Mouse (Mus musculus): Measurements from ENCODE around the gene Rragd. TPM values are rescaled to one million over a fixed set of nuclear protein-coding genes. Genes with fewer than 3 reads are reported as not detected.
"Not testable (repeated sequence)": the region's sequence is repeated elsewhere in the genome, so short reads cannot be mapped to it uniquely, and the experiment has no call there.

Rragd gene
- polyA plus RNA-seq, 1 experiment = 14.9 TPM

GRCm38 (mm10) chr4:32950356-32951034 lies 32.3 kb upstream of the Rragd start, which contains the start of gene Ankrd6:
TSS of gene Ankrd6 (minus strand) at chr4:32950841.
- peak; percentile 69; the same call in 1 of the 2 replicates for TF ChIP-seq CTCF (IDR thresholded peaks at IDR 0.05; ENCODE audit: extremely low read depth, insufficient read length, insufficient replicate concordance, low read depth, low read length)
- peak; percentile 20; the same call in 1 of the 2 replicates for TF ChIP-seq POLR2A (IDR thresholded peaks at IDR 0.05; ENCODE audit: low read depth, low read length)
- Histone ChIP-seq H3K36me3 (ENCODE audit: control insufficient read depth, insufficient read depth, low read length) (no peaks in the 10 kb centered on the region), H3K4me3 (ENCODE audit: low read depth, low read length) (peak within 1 kb of the TSS; percentile 72), H3K4me1 (ENCODE audit: control insufficient read depth, insufficient read depth, insufficient read length, low read length) (peaks cover 6% of the 10 kb centered on the region; the same call in 1 of the 2 replicates), H3K27me3 (ENCODE audit: control insufficient read depth, insufficient read depth, low read length) (0 out of 2 replicates have a peak, but pooled peaks cover 7% of the 10 kb centered on the region), H3K27ac (ENCODE audit: insufficient read depth, low read depth, low read length) (no peak within 1 kb of the TSS)
- WGBS = under 1% methylated on average over 66 of the region's 66 CpGs

- Histone ChIP-seq H3K27ac (ENCODE audit: insufficient read depth, low read depth, low read length) (no peak overlapping the region), H3K4me3 (ENCODE audit: low read depth, low read length) (peak overlapping the region; percentile 72), H3K36me3 (ENCODE audit: control insufficient read depth, insufficient read depth, low read length) (no peaks in the 10 kb centered on the region), H3K27me3 (ENCODE audit: control insufficient read depth, insufficient read depth, low read length) (0 out of 2 replicates have a peak, but pooled peaks cover 7% of the 10 kb centered on the region), H3K4me1 (ENCODE audit: control insufficient read depth, insufficient read depth, insufficient read length, low read length) (peaks cover 6% of the 10 kb centered on the region; the same call in 1 of the 2 replicates)
- no peak for TF ChIP-seq POLR2A (IDR thresholded peaks at IDR 0.05; ENCODE audit: low read depth, low read length)
- WGBS = 3% methylated on average over 34 of the region's 34 CpGs
Measured at GRCm38 (mm10) chr4:32951035-32951940, 31.5 kb upstream of the Rragd start.

- H3K4me1 ChIP-seq (ENCODE audit: control insufficient read depth, insufficient read depth, insufficient read length, low read length) = peaks cover 6% of the 10 kb centered on the region; the same call in 1 of the 2 replicates
- 22% methylated on average over 7 of the region's 7 CpGs for WGBS
- 0 out of 2 replicates have a peak, but pooled peaks cover 7% of the 10 kb centered on the region for H3K27me3 ChIP-seq (ENCODE audit: control insufficient read depth, insufficient read depth, low read length)
- H3K36me3 ChIP-seq (ENCODE audit: control insufficient read depth, insufficient read depth, low read length) = no peaks in the 10 kb centered on the region
- no peak overlapping the region for H3K27ac ChIP-seq (ENCODE audit: insufficient read depth, low read depth, low read length)
- TF ChIP-seq CTCF (IDR thresholded peaks at IDR 0.05; ENCODE audit: extremely low read depth, insufficient read length, insufficient replicate concordance, low read depth, low read length) (no peak), POLR2A (IDR thresholded peaks at IDR 0.05; ENCODE audit: low read depth, low read length) (no peak)
- no peak overlapping the region for H3K4me3 ChIP-seq (ENCODE audit: low read depth, low read length)
Measured at GRCm38 (mm10) chr4:32952681-32953080, 30.2 kb upstream of the Rragd start.

GRCm38 (mm10) chr4:32956423-32956822 lies 26.4 kb upstream of the Rragd start:
- Histone ChIP-seq H3K27me3 (ENCODE audit: control insufficient read depth, insufficient read depth, low read length) (0 out of 2 replicates have a peak, but pooled peaks cover 7% of the 10 kb centered on the region), H3K36me3 (ENCODE audit: control insufficient read depth, insufficient read depth, low read length) (no peaks in the 10 kb centered on the region), H3K27ac (ENCODE audit: insufficient read depth, low read depth, low read length) (no peak overlapping the region), H3K4me1 (ENCODE audit: control insufficient read depth, insufficient read depth, insufficient read length, low read length) (peaks cover 3% of the 10 kb centered on the region; the same call in 1 of the 2 replicates), H3K4me3 (ENCODE audit: low read depth, low read length) (no peak overlapping the region)
- 54% methylated on average over 2 of the region's 2 CpGs for WGBS
- no peak for TF ChIP-seq CTCF (IDR thresholded peaks at IDR 0.05; ENCODE audit: extremely low read depth, insufficient read length, insufficient replicate concordance, low read depth, low read length)
- no peak for TF ChIP-seq POLR2A (IDR thresholded peaks at IDR 0.05; ENCODE audit: low read depth, low read length)

GRCm38 (mm10) chr4:32961394-32961793 lies 21.4 kb upstream of the Rragd start:
- TF ChIP-seq POLR2A (IDR thresholded peaks at IDR 0.05; ENCODE audit: low read depth, low read length) (no peak), CTCF (IDR thresholded peaks at IDR 0.05; ENCODE audit: extremely low read depth, insufficient read length, insufficient replicate concordance, low read depth, low read length) (no peak)
- Histone ChIP-seq H3K4me1 (ENCODE audit: control insufficient read depth, insufficient read depth, insufficient read length, low read length) (no peaks in the 10 kb centered on the region), H3K27ac (ENCODE audit: insufficient read depth, low read depth, low read length) (no peak overlapping the region), H3K27me3 (ENCODE audit: control insufficient read depth, insufficient read depth, low read length) (no peaks in the 10 kb centered on the region), H3K4me3 (ENCODE audit: low read depth, low read length) (no peak overlapping the region), H3K36me3 (ENCODE audit: control insufficient read depth, insufficient read depth, low read length) (no peaks in the 10 kb centered on the region)
- 54% methylated on average over 3 of the region's 3 CpGs for WGBS

GRCm38 (mm10) chr4:32964619-32965018 lies 18.2 kb upstream of the Rragd start:
- 71% methylated on average over 19 of the region's 19 CpGs for WGBS
- H3K4me1 ChIP-seq (ENCODE audit: control insufficient read depth, insufficient read depth, insufficient read length, low read length); H3K36me3 ChIP-seq (ENCODE audit: control insufficient read depth, insufficient read depth, low read length); H3K4me3 ChIP-seq (ENCODE audit: low read depth, low read length); H3K27me3 ChIP-seq (ENCODE audit: control insufficient read depth, insufficient read depth, low read length); H3K27ac ChIP-seq (ENCODE audit: insufficient read depth, low read depth, low read length): not testable (repeated sequence)

- no peak overlapping the region for H3K4me3 ChIP-seq (ENCODE audit: low read depth, low read length)
- H3K27me3 ChIP-seq (ENCODE audit: control insufficient read depth, insufficient read depth, low read length) = no peaks in the 10 kb centered on the region
- peaks cover 8% of the 10 kb centered on the region for H3K4me1 ChIP-seq (ENCODE audit: control insufficient read depth, insufficient read depth, insufficient read length, low read length)
- H3K36me3 ChIP-seq (ENCODE audit: control insufficient read depth, insufficient read depth, low read length) = no peaks in the 10 kb centered on the region
- TF ChIP-seq POLR2A (IDR thresholded peaks at IDR 0.05; ENCODE audit: low read depth, low read length) (no peak), CTCF (IDR thresholded peaks at IDR 0.05; ENCODE audit: extremely low read depth, insufficient read length, insufficient replicate concordance, low read depth, low read length) (no peak)
- 92% methylated on average over 4 of the region's 4 CpGs for WGBS
- no peak overlapping the region for H3K27ac ChIP-seq (ENCODE audit: insufficient read depth, low read depth, low read length)
Measured at GRCm38 (mm10) chr4:32977331-32977730, 5.5 kb upstream of the Rragd start.
